Mouse (Mus musculus) hindbrain, postnatal 0 days (tissue): ENCODE results near the gene Aldh3a2. TPM values are rescaled to one million over a fixed set of nuclear protein-coding genes. Genes with fewer than 3 reads are reported as not detected.

Experiments used
- ATAC-seq: fragments of 200-750 bp; cut with Nextera tagmentation; 2 replicates; pipeline ENCODE4 v1.8.0; 2017; ENCODE audit warnings: mild to moderate bottlenecking, moderate TSS enrichment, moderate library complexity
- DNase-seq: peaks from one replicate; pipeline ENCODE4 v3.0.0-alpha.2; 2015; ENCODE audit warnings: low spot score
- H3K27ac ChIP-seq: fragments of 300-500 bp; sonication (generic); 2 replicates; pipeline ENCODE4 v1.5.1; 2014; ENCODE audit warnings: mild to moderate bottlenecking
- H3K27me3 ChIP-seq: fragments of 300-500 bp; sonication (generic); 2 replicates; pipeline ENCODE4 v1.6.1; 2014; ENCODE audit warnings: low read length, mixed read lengths; ENCODE audit not compliant: insufficient read depth
- H3K36me3 ChIP-seq: fragments of 300-500 bp; sonication (generic); 2 replicates; pipeline ENCODE4 v1.6.1; 2014; ENCODE audit warnings: low read length, mixed read lengths; ENCODE audit not compliant: insufficient read depth
- H3K4me1 ChIP-seq: fragments of 300-500 bp; sonication (generic); 2 replicates; pipeline ENCODE4 v1.6.1; 2014; ENCODE audit warnings: antibody characterized with exemption, low read length, mixed read lengths; ENCODE audit not compliant: insufficient read depth
- H3K4me2 ChIP-seq: fragments of 300-500 bp; sonication (generic); 2 replicates; pipeline ENCODE4 v1.6.1; 2014; ENCODE audit warnings: low read depth, mild to moderate bottlenecking, low read length, moderate library complexity, mixed read lengths
- H3K4me3 ChIP-seq: fragments of 300-500 bp; sonication (generic); 2 replicates; pipeline ENCODE4 v1.5.1; 2014; ENCODE audit warnings: low read length
- H3K9ac ChIP-seq: fragments of 300-500 bp; sonication (generic); replicated peaks from 2 replicates; pipeline ENCODE4 v1.6.1; 2014; ENCODE audit warnings: mild to moderate bottlenecking, low read length, moderate library complexity, mixed read lengths
- H3K9me3 ChIP-seq: fragments of 300-500 bp; sonication (generic); 2 replicates; pipeline ENCODE4 v1.6.1; 2016; ENCODE audit warnings: low read length, mixed read lengths
- CTCF ChIP-seq: IDR thresholded peaks from 2 replicates; pipeline ENCODE4 v1.5.1; 2016; ENCODE audit warnings: antibody characterized with exemption, control low read depth, low read depth
- WGBS: fragments of 180-500 bp; shearing (Covaris S2); extraction: QIAGEN DNeasy Blood & Tissue Kit; methylation state at CpG from one replicate; pipeline ENCODE4 v1.1.7; 2014; 5-methylcytosine and 5-hydroxymethylcytosine counted together
- polyA plus RNA-seq: library from polyadenylated mRNA; unstranded; fragments of >200 nt; fragmentation: Nextera tagmentation; extraction: Ambion mirVana; gene quantifications from 2 replicates; pipeline ENCODE4 v1.2.1, GENCODE M21; 2015
- total RNA-seq: library from RNA; depleted of rRNA; stranded (reverse); fragments of >200 nt; gene quantifications from 2 replicates; pipeline ENCODE4 v1.2.3, GENCODE M21; 2014

The Aldh3a2 gene
- total and polyA plus RNA-seq, 2 experiments from 2014 or later = 36.2 to 40.4 TPM

- Histone ChIP-seq H3K36me3 (no peaks in the 10 kb centered on the region), H3K27ac (no peak overlapping the region), H3K27me3 (no peaks in the 10 kb centered on the region), H3K9me3 (no peaks in the 10 kb centered on the region), H3K4me1 (no peaks in the 10 kb centered on the region), H3K9ac (no peak overlapping the region), H3K4me2 (no peak overlapping the region), H3K4me3 (no peak overlapping the region)
- WGBS = 92% methylated on average over 9 of the region's 10 CpGs
- DNase-seq (no peak), ATAC-seq (no peak)
- TF ChIP-seq CTCF = no peak
Measured at GRCm38 (mm10) chr11:61205167-61205950, 61.9 kb downstream of the Aldh3a2 start.

DNA sequence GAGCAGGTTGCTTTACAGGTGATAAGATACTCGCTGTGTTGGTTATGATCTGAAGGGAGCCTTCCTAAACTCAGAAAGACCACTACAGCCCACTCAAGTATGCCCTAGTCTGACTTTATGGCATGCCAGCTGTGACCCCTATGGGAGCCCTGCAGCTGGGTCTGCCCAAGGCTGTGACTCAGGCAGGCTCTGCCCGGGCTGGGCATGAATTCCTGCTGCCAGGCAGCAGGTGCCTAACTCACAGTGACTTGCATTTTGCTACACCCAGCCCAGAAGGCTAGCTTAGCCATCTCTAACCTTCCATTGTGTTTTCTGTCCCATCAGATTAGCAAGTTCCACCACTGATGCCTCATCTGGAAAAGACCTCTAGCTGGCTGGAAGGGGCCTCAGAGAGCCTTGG, 64.5 kb downstream of the Aldh3a2 start:
- Histone ChIP-seq H3K27me3 (no peaks in the 10 kb centered on the region), H3K36me3 (no peaks in the 10 kb centered on the region), H3K9me3 (no peaks in the 10 kb centered on the region), H3K9ac (no peak overlapping the region), H3K4me3 (no peak overlapping the region), H3K27ac (no peak overlapping the region), H3K4me1 (no peaks in the 10 kb centered on the region), H3K4me2 (no peak overlapping the region)
- 77% methylated on average over 2 of the region's 2 CpGs for WGBS
- TF ChIP-seq CTCF = no peak
- ATAC-seq (no peak), DNase-seq (no peak)

- WGBS = 38% methylated on average over 6 of the region's 6 CpGs
- H3K36me3 ChIP-seq = no peaks in the 10 kb centered on the region
- no peak for TF ChIP-seq CTCF
- ATAC-seq (no peak), DNase-seq (no peak)
- no peak overlapping the region for H3K27ac ChIP-seq
- H3K4me1 ChIP-seq = no peaks in the 10 kb centered on the region
- no peak overlapping the region for H3K9ac ChIP-seq
- no peaks in the 10 kb centered on the region for H3K9me3 ChIP-seq
- H3K27me3 ChIP-seq = no peaks in the 10 kb centered on the region
- no peak overlapping the region for H3K4me2 ChIP-seq
- H3K4me3 ChIP-seq = no peak overlapping the region
Measured at GRCm38 (mm10) chr11:61202186-61202585, 65.1 kb downstream of the Aldh3a2 start.

- Histone ChIP-seq H3K36me3 (no peaks in the 10 kb centered on the region), H3K27ac (no peak overlapping the region), H3K9ac (no peak overlapping the region), H3K4me3 (no peak overlapping the region), H3K9me3 (no peaks in the 10 kb centered on the region), H3K4me1 (no peaks in the 10 kb centered on the region), H3K4me2 (no peak overlapping the region), H3K27me3 (no peaks in the 10 kb centered on the region)
- WGBS = 73% methylated on average over 4 of the region's 4 CpGs
- DNase-seq (no peak), ATAC-seq (no peak)
- no peak for TF ChIP-seq CTCF
Measured at GRCm38 (mm10) chr11:61199620-61200362, 67.5 kb downstream of the Aldh3a2 start.

DNA sequence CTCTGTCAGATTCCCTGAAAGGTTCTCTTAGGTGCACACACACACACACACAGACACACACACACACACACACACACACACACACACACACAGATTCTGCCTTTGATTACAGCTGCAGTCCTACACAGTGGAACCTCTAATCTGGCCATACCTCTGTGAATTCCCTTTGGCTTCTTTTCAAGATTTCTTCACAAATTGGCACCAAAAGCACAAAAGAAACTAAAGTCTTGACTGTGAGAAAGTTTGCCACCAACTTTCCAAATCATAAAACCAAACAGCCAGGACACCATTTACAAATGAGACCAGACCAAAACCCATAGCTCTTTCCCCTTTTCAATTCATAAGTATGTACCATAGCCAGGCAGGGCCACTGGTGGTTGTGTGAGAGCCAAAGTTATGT, 69.3 kb downstream of the Aldh3a2 start:
- Histone ChIP-seq H3K4me3 (no peak overlapping the region), H3K4me2 (no peak overlapping the region), H3K36me3 (no peaks in the 10 kb centered on the region), H3K27ac (no peak overlapping the region), H3K27me3 (no peaks in the 10 kb centered on the region), H3K9me3 (no peaks in the 10 kb centered on the region), H3K9ac (no peak overlapping the region), H3K4me1 (no peaks in the 10 kb centered on the region)
- ATAC-seq = no peak
- no peak for TF ChIP-seq CTCF
- no peak for DNase-seq

- Histone ChIP-seq H3K4me3 (no peak overlapping the region), H3K9ac (no peak overlapping the region), H3K27me3 (no peaks in the 10 kb centered on the region), H3K36me3 (no peaks in the 10 kb centered on the region), H3K27ac (no peak overlapping the region), H3K4me1 (no peaks in the 10 kb centered on the region), H3K9me3 (no peaks in the 10 kb centered on the region), H3K4me2 (no peak overlapping the region)
- TF ChIP-seq CTCF = no peak
- DNase-seq (no peak), ATAC-seq (no peak)
- 80% methylated on average over 14 of the region's 14 CpGs for WGBS
Measured at GRCm38 (mm10) chr11:61196616-61197353, 70.5 kb downstream of the Aldh3a2 start.
